Mouse (Mus musculus): Measurements from ENCODE around the gene Fth1. TPM values are rescaled to one million over a fixed set of nuclear protein-coding genes. Genes with fewer than 3 reads are reported as not detected.
A peak's percentile ranks its signal among the peaks of the same experiment; 100 is the strongest.

Gene Fth1
- polyA plus RNA-seq, 1 experiment from 2014 or later = 1,961 TPM

- Histone ChIP-seq H3K9me3 (ENCODE audit: control insufficient read depth, low read length) (no peaks in the 10 kb centered on the region), H3K4me2 (ENCODE audit: low read length) (no peak overlapping the region), H3K9ac (ENCODE audit: low read depth, low read length) (no peak overlapping the region), H3K27ac (ENCODE audit: low read depth, low read length) (no peak overlapping the region), H3K36me3 (ENCODE audit: control insufficient read depth, insufficient read depth, low read length) (no peaks in the 10 kb centered on the region), H3K27me3 (replicated peaks; ENCODE audit: control insufficient read depth, insufficient read depth, low read length) (no peaks in the 10 kb centered on the region), H3K4me1 (ENCODE audit: control insufficient read depth, insufficient read depth, low read depth, low read length) (no peaks in the 10 kb centered on the region; the same call in 1 of the 2 replicates), H3K4me3 (ENCODE audit: low read length) (no peak overlapping the region)
- WGBS = 78% methylated on average over 12 of the region's 12 CpGs
- ATAC-seq = no peak
These were observed 17.0 kb downstream of the Fth1 start for GRCm38 (mm10) chr19:9997204-9998062.

DNA sequence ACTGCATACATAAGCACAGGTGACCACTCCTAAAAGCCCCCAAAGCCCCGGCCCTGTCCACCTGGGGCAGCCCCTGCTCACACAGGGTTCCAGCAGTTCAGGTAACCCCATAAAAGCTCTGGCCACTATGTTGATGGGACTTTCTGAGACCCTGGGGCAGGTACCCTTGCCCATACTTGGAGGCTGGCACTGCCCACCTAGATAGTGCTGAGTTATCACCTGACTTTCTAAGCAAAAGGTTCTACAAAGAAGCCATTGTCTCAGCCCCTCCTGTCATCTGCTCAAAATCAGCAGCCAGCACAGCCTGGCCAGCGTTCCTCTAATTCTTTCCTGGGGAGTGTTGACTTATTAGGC, 17.6 kb downstream of the Fth1 start:
- WGBS = 82% methylated on average over 2 of the region's 2 CpGs
- Histone ChIP-seq H3K27ac (ENCODE audit: low read depth, low read length) (no peak overlapping the region), H3K4me3 (ENCODE audit: low read length) (no peak overlapping the region), H3K4me1 (ENCODE audit: control insufficient read depth, insufficient read depth, low read depth, low read length) (no peaks in the 10 kb centered on the region; the same call in 1 of the 2 replicates), H3K36me3 (ENCODE audit: control insufficient read depth, insufficient read depth, low read length) (no peaks in the 10 kb centered on the region), H3K27me3 (replicated peaks; ENCODE audit: control insufficient read depth, insufficient read depth, low read length) (no peaks in the 10 kb centered on the region), H3K9ac (ENCODE audit: low read depth, low read length) (no peak overlapping the region), H3K4me2 (ENCODE audit: low read length) (no peak overlapping the region), H3K9me3 (ENCODE audit: control insufficient read depth, low read length) (no peaks in the 10 kb centered on the region)
- ATAC-seq = no peak

- Histone ChIP-seq H3K27ac (ENCODE audit: low read depth, low read length) (no peak overlapping the region), H3K27me3 (replicated peaks; ENCODE audit: control insufficient read depth, insufficient read depth, low read length) (no peaks in the 10 kb centered on the region), H3K4me1 (ENCODE audit: control insufficient read depth, insufficient read depth, low read depth, low read length) (no peaks in the 10 kb centered on the region), H3K4me3 (ENCODE audit: low read length) (no peak overlapping the region), H3K9ac (ENCODE audit: low read depth, low read length) (no peak overlapping the region), H3K4me2 (ENCODE audit: low read length) (no peak overlapping the region), H3K9me3 (ENCODE audit: control insufficient read depth, low read length) (no peaks in the 10 kb centered on the region), H3K36me3 (ENCODE audit: control insufficient read depth, insufficient read depth, low read length) (no peaks in the 10 kb centered on the region)
- no peak for ATAC-seq
- 74% methylated on average over 13 of the region's 13 CpGs for WGBS
These were observed 18.5 kb downstream of the Fth1 start for GRCm38 (mm10) chr19:9998736-9999486.

DNA sequence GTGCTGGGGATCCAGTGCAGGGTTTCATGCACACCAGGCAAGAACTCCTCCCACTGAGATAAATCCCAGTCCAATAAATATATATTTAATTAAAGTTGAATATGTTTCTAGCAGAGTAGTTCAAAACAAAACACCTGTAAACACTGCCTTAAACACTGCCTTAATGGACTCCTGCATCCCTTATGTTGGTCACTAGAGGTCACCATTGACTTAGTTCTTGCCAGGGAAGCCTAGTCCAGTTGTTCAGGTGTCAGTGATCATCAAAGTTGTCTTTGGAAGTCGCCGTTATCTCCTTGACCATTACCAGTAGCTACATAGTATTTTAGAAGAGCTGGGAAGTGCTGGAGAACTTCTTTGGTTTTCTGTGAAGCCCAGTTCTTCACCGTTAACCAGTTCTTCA, 19.9 kb downstream of the Fth1 start:
- peak; percentile 80; the same call in 1 of the 2 replicates for ATAC-seq
- Histone ChIP-seq H3K4me1 (ENCODE audit: control insufficient read depth, insufficient read depth, low read depth, low read length) (no peaks in the 10 kb centered on the region), H3K27ac (ENCODE audit: low read depth, low read length) (no peak overlapping the region), H3K4me2 (ENCODE audit: low read length) (no peak overlapping the region), H3K27me3 (replicated peaks; ENCODE audit: control insufficient read depth, insufficient read depth, low read length) (no peaks in the 10 kb centered on the region), H3K9me3 (ENCODE audit: control insufficient read depth, low read length) (no peaks in the 10 kb centered on the region), H3K4me3 (ENCODE audit: low read length) (no peak overlapping the region), H3K36me3 (ENCODE audit: control insufficient read depth, insufficient read depth, low read length) (no peaks in the 10 kb centered on the region), H3K9ac (ENCODE audit: low read depth, low read length) (no peak overlapping the region)
- 22% methylated on average over 3 of the region's 3 CpGs for WGBS

GRCm38 (mm10) chr19:10001206-10001969, 21.0 kb downstream of the Fth1 start, which contains the start of the genes Best1 and Rab3il1:
Gene Best1, minus strand, starts transcription at chr19:10001633.
Gene Rab3il1, plus strand, starts transcription at chr19:10001669.
- Histone ChIP-seq H3K4me2 (ENCODE audit: low read length) (no peak within 1 kb of the TSS), H3K27ac (ENCODE audit: low read depth, low read length) (no peak within 1 kb of the TSS), H3K4me3 (ENCODE audit: low read length) (no peak within 1 kb of the TSS), H3K36me3 (ENCODE audit: control insufficient read depth, insufficient read depth, low read length) (no peaks in the 10 kb centered on the region), H3K9me3 (ENCODE audit: control insufficient read depth, low read length) (no peaks in the 10 kb centered on the region), H3K27me3 (replicated peaks; ENCODE audit: control insufficient read depth, insufficient read depth, low read length) (no peaks in the 10 kb centered on the region), H3K9ac (ENCODE audit: low read depth, low read length) (no peak within 1 kb of the TSS), H3K4me1 (ENCODE audit: control insufficient read depth, insufficient read depth, low read depth, low read length) (no peaks in the 10 kb centered on the region)
- WGBS = 81% methylated on average over 7 of the region's 7 CpGs
- no peak for ATAC-seq

DNA sequence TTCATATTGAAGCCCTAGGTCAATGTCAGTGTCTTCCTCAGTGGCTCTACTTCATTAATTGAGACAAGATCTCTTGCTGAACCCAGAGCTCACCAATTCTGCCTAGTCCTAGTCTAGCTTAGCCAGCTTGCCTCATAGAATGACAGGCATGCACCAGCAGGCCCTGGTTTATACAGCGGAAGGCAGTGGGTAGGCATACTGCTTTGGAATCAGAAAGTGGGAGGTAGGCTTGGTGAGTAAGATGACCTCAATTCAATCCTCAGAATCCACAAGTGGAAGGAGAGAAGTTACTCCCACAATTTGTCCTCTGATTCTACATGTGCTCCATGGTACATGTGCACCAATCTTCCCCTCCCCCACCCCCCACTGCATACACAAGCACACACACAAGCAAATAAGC, 23.3 kb downstream of the Fth1 start:
- Histone ChIP-seq H3K4me2 (ENCODE audit: low read length) (no peak overlapping the region), H3K4me1 (ENCODE audit: control insufficient read depth, insufficient read depth, low read depth, low read length) (no peaks in the 10 kb centered on the region), H3K9me3 (ENCODE audit: control insufficient read depth, low read length) (no peaks in the 10 kb centered on the region), H3K4me3 (ENCODE audit: low read length) (no peak overlapping the region), H3K9ac (ENCODE audit: low read depth, low read length) (no peak overlapping the region), H3K27ac (ENCODE audit: low read depth, low read length) (no peak overlapping the region), H3K36me3 (ENCODE audit: control insufficient read depth, insufficient read depth, low read length) (no peaks in the 10 kb centered on the region), H3K27me3 (replicated peaks; ENCODE audit: control insufficient read depth, insufficient read depth, low read length) (no peaks in the 10 kb centered on the region)
- no peak for ATAC-seq
- WGBS = 95% methylated on average over 1 of the region's 1 CpGs

- ATAC-seq = no peak
- Histone ChIP-seq H3K4me2 (ENCODE audit: low read length) (no peak overlapping the region), H3K27me3 (replicated peaks; ENCODE audit: control insufficient read depth, insufficient read depth, low read length) (no peaks in the 10 kb centered on the region), H3K9ac (ENCODE audit: low read depth, low read length) (no peak overlapping the region), H3K4me3 (ENCODE audit: low read length) (no peak overlapping the region), H3K27ac (ENCODE audit: low read depth, low read length) (no peak overlapping the region), H3K4me1 (ENCODE audit: control insufficient read depth, insufficient read depth, low read depth, low read length) (no peaks in the 10 kb centered on the region), H3K36me3 (ENCODE audit: control insufficient read depth, insufficient read depth, low read length) (no peaks in the 10 kb centered on the region), H3K9me3 (ENCODE audit: control insufficient read depth, low read length) (no peaks in the 10 kb centered on the region)
- WGBS = 73% methylated on average over 1 of the region's 1 CpGs
These were observed 31.0 kb downstream of the Fth1 start for GRCm38 (mm10) chr19:10011408-10011807.

DNA sequence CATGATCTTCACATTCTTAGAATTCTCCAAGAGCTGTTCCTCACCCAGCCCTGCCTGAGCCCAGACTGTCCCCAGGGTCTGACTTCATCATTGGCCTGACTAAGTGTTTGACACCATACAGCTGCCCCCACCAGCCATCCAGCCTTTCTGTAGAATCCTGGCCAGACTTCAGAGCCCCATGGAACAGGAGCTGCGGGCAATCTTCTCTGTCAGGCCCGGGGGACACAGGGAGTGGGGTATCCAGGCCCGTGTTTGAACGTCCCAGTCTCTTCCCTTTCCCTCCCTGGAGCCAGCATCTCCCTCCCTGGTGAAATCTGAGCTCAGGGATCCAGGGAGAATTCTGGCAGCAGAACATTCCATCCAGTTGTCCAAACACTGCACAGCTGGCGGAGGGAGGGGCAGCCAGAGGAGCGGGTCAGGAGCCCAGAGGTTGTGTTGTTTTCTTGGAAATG, 32.5 kb downstream of the Fth1 start:
- Histone ChIP-seq H3K9me3 (ENCODE audit: control insufficient read depth, low read length) (no peaks in the 10 kb centered on the region), H3K27ac (ENCODE audit: low read depth, low read length) (peak overlapping the region; percentile 17; the same call in 1 of the 2 replicates), H3K4me2 (ENCODE audit: low read length) (no peak overlapping the region), H3K27me3 (replicated peaks; ENCODE audit: control insufficient read depth, insufficient read depth, low read length) (no peaks in the 10 kb centered on the region), H3K4me3 (ENCODE audit: low read length) (no peak overlapping the region), H3K36me3 (ENCODE audit: control insufficient read depth, insufficient read depth, low read length) (no peaks in the 10 kb centered on the region), H3K4me1 (ENCODE audit: control insufficient read depth, insufficient read depth, low read depth, low read length) (peaks cover 4% of the 10 kb centered on the region; the same call in 1 of the 2 replicates), H3K9ac (ENCODE audit: low read depth, low read length) (no peak overlapping the region)
- 58% methylated on average over 6 of the region's 6 CpGs for WGBS
- ATAC-seq = no peak

Measured in hindbrain, embryonic 16.5 days (tissue).